Mouse (Mus musculus) liver, adult 2 months (tissue): Measurements from ENCODE around the gene Fat4.

Experiments used
- CTCF ChIP-seq: fragments of 200-500 bp; IDR thresholded peaks from 2 replicates; pipeline ENCODE4 v1.5.1; 2011; ENCODE audit warnings: low read depth, low read length, control low read depth
- POLR2A ChIP-seq: fragments of 200-500 bp; IDR thresholded peaks from 2 replicates; pipeline ENCODE4 v1.6.1; 2011; ENCODE audit warnings: low read length, control low read depth; ENCODE audit not compliant: insufficient read depth; ENCODE audit errors: extremely low read depth

DNA sequence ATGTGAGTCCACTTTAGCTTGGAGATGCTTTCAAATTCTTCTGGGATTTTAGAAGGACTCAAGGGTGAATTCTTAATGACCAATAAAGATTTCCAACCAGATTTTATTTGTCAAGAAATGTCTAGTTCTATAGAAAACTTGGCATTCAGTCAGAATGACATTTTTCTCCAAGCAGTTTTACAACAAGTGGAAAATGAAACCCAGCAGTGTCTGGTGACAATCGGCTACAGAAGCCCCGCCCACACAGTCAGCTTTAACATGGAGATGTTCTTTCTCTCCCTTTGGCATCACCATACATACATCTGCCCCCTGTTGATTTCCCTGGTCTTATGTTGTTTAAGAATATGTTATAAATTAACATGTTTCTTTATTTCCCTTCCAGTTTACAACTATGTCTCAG, 34.3 kb downstream of the Fat4 start:
- TF ChIP-seq CTCF = no peak
- no peak for TF ChIP-seq POLR2A
